Mouse (Mus musculus): ENCODE results near the gene Rgs6.

GRCm38 (mm10) chr12:83131405-83131804 lies 543.3 kb downstream of the Rgs6 start:
- no peak for TF ChIP-seq CHD2 (IDR thresholded peaks at IDR 0.05; ENCODE audit: low read length)
- peak; percentile 48 for TF ChIP-seq ZNF384 (IDR thresholded peaks at IDR 0.05; ENCODE audit: low read depth, low read length)
- no peak for TF ChIP-seq POLR2A (IDR thresholded peaks at IDR 0.05; ENCODE audit: low read depth, low read length)
- no peak for TF ChIP-seq SIN3A (IDR thresholded peaks at IDR 0.05; ENCODE audit: low read length)
- TF ChIP-seq CTCF (conservative IDR thresholded peaks at IDR 0.05 in 1 of 2, IDR thresholded peaks at IDR 0.05 in 1 of 2; ENCODE audit: low read depth in 2 of 2, low read length in 2 of 2) = no peak
- no peak for TF ChIP-seq POLR2AphosphoS2 (IDR thresholded peaks at IDR 0.05; ENCODE audit: low read depth, low read length)
- no peak for TF ChIP-seq EP300 (IDR thresholded peaks at IDR 0.05; ENCODE audit: low read length)
- no peak for TF ChIP-seq TBP (conservative IDR thresholded peaks at IDR 0.05; ENCODE audit: low read depth, low read length)
- no peak for TF ChIP-seq MEF2A (IDR thresholded peaks at IDR 0.05; ENCODE audit: borderline replicate concordance, low read depth, low read length)
- TF ChIP-seq USF1 (IDR thresholded peaks at IDR 0.05; ENCODE audit: low read depth, low read length) = no peak
- no peak for TF ChIP-seq MAX (IDR thresholded peaks at IDR 0.05; ENCODE audit: low read length)
- TF ChIP-seq E2F4 (IDR thresholded peaks at IDR 0.05; ENCODE audit: insufficient replicate concordance, low read depth, low read length) = no peak
